Mouse (Mus musculus) heart, embryonic 14.5 days (tissue): ENCODE measurements around the gene Ksr1. TPM values are rescaled to one million over a fixed set of nuclear protein-coding genes. Genes with fewer than 3 reads are reported as not detected.
"Not testable (repeated sequence)": the region's sequence is repeated elsewhere in the genome, so short reads cannot be mapped to it uniquely, and the experiment has no call there.

Experiments
- ATAC-seq: fragments of 200-750 bp; cut with Nextera tagmentation; 2 replicates; pipeline ENCODE4 v1.8.0; 2017; ENCODE audit warnings: low read depth, moderate TSS enrichment; ENCODE audit not compliant: insufficient number of reproducible peaks, insufficient read depth, low FRiP score
- H3K27ac ChIP-seq, 2 experiments: fragments of 200-500 bp in 1 of 2; fragments of 300-500 bp in 1 of 2; sonication (generic) in 1 of 2; replicated peaks in 1 of 2; 2 replicates each; pipeline ENCODE4 v1.5.1; 2012 to 2014; ENCODE audit warnings: low read depth in 2 of 2, low read length in 2 of 2, control low read depth in 1 of 2, mild to moderate bottlenecking in 1 of 2, mixed read lengths in 1 of 2; ENCODE audit not compliant: control insufficient read depth in 1 of 2, insufficient read depth in 1 of 2
- H3K27me3 ChIP-seq: fragments of 300-500 bp; sonication (generic); 2 replicates; pipeline ENCODE4 v1.6.1; 2014; ENCODE audit warnings: mild to moderate bottlenecking, low read length, control low read depth; ENCODE audit not compliant: control insufficient read depth, insufficient read depth
- H3K36me3 ChIP-seq: fragments of 300-500 bp; sonication (generic); 2 replicates; pipeline ENCODE4 v1.6.1; 2014; ENCODE audit warnings: mild to moderate bottlenecking, control low read depth, low read length, mixed read lengths; ENCODE audit not compliant: control insufficient read depth, insufficient read depth
- H3K4me1 ChIP-seq, 2 experiments: fragments of 200-500 bp in 1 of 2; fragments of 300-500 bp in 1 of 2; sonication (generic) in 1 of 2; 2 replicates each; pipeline ENCODE4 v1.6.1; 2012 to 2014; ENCODE audit warnings: low read length in 2 of 2, control low read depth in 1 of 2, mixed read lengths in 1 of 2; ENCODE audit not compliant: control insufficient read depth in 2 of 2, insufficient read depth in 2 of 2
- H3K4me2 ChIP-seq: fragments of 300-500 bp; sonication (generic); 2 replicates; pipeline ENCODE4 v1.6.1; 2014; ENCODE audit warnings: mild to moderate bottlenecking, low read length
- H3K4me3 ChIP-seq, 2 experiments: fragments of 200-500 bp in 1 of 2; fragments of 300-500 bp in 1 of 2; sonication (generic) in 1 of 2; 2 replicates each; pipeline ENCODE4 v1.5.1; 2012 to 2014; ENCODE audit warnings: low read length in 2 of 2, mild to moderate bottlenecking in 2 of 2, control low read depth in 1 of 2, low read depth in 1 of 2, moderate library complexity in 1 of 2; ENCODE audit not compliant: control insufficient read depth in 1 of 2, insufficient read depth in 1 of 2
- H3K9ac ChIP-seq: fragments of 300-500 bp; sonication (generic); 2 replicates; pipeline ENCODE4 v1.6.1; 2014; ENCODE audit warnings: mild to moderate bottlenecking, low read length
- H3K9me3 ChIP-seq: fragments of 300-500 bp; sonication (generic); 2 replicates; pipeline ENCODE4 v1.6.1; 2016; ENCODE audit warnings: low read length, control low read depth; ENCODE audit not compliant: control insufficient read depth
- WGBS: fragments of 180-500 bp; shearing (Covaris S2); extraction: QIAGEN DNeasy Blood & Tissue Kit; methylation state at CpG from one replicate; pipeline ENCODE4 v1.1.7; 2014; 5-methylcytosine and 5-hydroxymethylcytosine counted together
- polyA plus RNA-seq: library from polyadenylated mRNA; unstranded; fragments of >200 nt; fragmentation: Nextera tagmentation; extraction: Ambion mirVana; gene quantifications from 2 replicates; pipeline ENCODE4 v1.2.1, GENCODE M21; 2014

Ksr1 gene
- polyA plus RNA-seq, 1 experiment from 2014 or later, result 5.8 TPM

GRCm38 (mm10) chr11:79012529-79012928, 133.7 kb downstream of the Ksr1 start:
- Histone ChIP-seq H3K27me3 (no peaks in the 10 kb centered on the region), H3K4me3 (no peak overlapping the region), H3K4me1 (peaks cover 3 to 6% of the 10 kb centered on the region in 2 experiments; a peak in 3 of 4 replicates), H3K36me3 (peaks cover 23% of the 10 kb centered on the region), H3K9me3 (no peaks in the 10 kb centered on the region), H3K27ac (no peak overlapping the region), H3K9ac (no peak overlapping the region), H3K4me2 (no peak overlapping the region)
- 95% methylated on average over 2 of the region's 2 CpGs for WGBS
- no peak for ATAC-seq

DNA sequence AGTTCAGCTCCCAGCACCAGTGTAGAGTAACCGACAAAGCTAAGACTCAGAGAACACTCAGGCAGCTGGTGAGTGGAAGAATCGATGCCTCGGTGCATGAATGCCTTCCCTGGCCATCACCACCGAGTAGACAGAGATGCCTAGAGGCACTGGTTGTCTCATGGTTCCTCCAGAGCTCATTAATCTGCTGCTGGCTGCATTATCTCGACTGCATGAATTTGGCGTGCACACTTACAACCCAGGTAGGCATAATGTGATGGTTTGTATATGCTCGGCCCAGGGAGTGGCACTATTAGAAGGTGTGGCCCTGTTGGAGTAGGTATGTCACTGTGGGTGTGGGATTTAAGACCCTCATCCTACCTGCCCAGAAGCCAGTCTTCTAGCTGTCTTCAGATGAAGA, 137.3 kb downstream of the Ksr1 start:
- Histone ChIP-seq H3K27me3 (no peaks in the 10 kb centered on the region), H3K9me3 (no peaks in the 10 kb centered on the region), H3K36me3 (no peaks in the 10 kb centered on the region), H3K4me3 (no peak overlapping the region), H3K4me2 (no peak overlapping the region), H3K27ac (0 out of 4 replicates have a peak overlapping the region, but pooled peaks of 1 of the 2 experiments have one; percentile 4), H3K9ac (no peak overlapping the region), H3K4me1 (peaks cover 0 to 3% of the 10 kb centered on the region in 2 experiments; a peak in 1 of 4 replicates)
- WGBS, result 80% methylated on average over 7 of the region's 7 CpGs
- ATAC-seq, result no peak

DNA sequence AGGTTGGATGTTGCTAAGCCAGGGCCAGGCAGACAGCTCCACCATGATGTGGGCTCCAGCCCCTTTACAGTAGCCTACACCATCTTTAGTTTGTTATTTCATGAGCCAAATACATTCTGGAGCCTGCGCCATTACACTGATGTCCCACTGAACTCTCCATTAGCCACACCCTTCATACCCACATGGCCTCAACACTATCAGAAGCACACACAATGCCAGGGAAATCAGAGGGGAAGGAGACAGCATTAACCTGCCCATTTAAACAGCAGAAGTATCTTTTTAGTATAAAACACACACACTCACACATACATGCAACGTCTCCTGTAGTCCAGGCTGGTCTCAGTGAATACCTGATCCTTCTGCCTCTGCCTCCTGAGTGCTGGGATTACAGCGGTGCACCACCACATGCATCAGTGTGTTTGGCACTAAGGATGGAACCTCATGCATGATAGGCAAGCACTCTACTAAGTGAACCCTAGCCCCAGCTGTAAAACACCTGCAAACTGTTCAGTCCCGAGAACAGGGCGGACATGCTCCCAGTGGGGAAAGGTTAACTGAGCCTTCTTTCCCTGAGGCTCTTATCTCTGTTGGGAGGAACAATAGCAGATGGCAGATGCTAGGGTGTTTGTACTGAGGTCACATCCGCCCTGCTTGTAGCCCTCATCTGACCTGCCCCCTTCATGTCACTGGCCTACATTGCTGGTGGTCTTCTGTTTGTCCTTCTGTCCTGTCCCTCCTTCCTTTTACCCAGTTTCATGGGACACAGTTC, 138.0 kb downstream of the Ksr1 start:
- Histone ChIP-seq H3K4me2 (no peak overlapping the region), H3K36me3 (no peaks in the 10 kb centered on the region), H3K9me3 (no peaks in the 10 kb centered on the region), H3K27ac (0 out of 4 replicates have a peak overlapping the region, but pooled peaks of 1 of the 2 experiments have one; percentile 4), H3K27me3 (no peaks in the 10 kb centered on the region), H3K4me1 (peaks cover 4 to 9% of the 10 kb centered on the region in 2 experiments; a peak in 3 of 4 replicates), H3K9ac (no peak overlapping the region), H3K4me3 (no peak overlapping the region)
- ATAC-seq, result no peak
- WGBS, result 73% methylated on average over 6 of the region's 6 CpGs

DNA sequence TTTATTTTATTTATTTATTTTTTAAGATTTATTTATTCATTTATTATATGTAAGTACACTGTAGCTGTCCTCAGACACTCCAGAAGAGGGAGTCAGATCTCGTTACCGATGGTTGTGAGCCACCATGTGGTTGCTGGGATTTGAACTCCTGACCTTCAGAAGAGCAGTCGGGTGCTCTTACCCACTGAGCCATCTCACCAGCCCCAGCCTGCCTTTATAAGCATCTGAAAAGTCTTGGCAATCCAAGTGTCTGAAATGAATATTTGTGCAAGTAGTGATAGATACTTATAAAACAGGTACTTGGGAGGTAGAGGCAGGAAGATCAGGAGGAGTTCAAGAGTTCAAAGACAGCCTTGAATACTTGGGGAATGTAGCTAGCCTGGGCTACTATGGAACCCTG, 138.9 kb downstream of the Ksr1 start:
- H3K4me2 ChIP-seq, H3K27me3 ChIP-seq, H3K27ac ChIP-seq, H3K4me1 ChIP-seq, H3K9ac ChIP-seq, H3K36me3 ChIP-seq, ATAC-seq, H3K4me3 ChIP-seq, H3K9me3 ChIP-seq: not testable (repeated sequence)
- WGBS, result 77% methylated on average over 3 of the region's 3 CpGs

- H3K4me3 ChIP-seq, result no peak overlapping the region
- H3K27ac ChIP-seq, result no peak overlapping the region
- H3K4me2 ChIP-seq, result no peak overlapping the region
- no peaks in the 10 kb centered on the region for H3K9me3 ChIP-seq
- H3K4me1 ChIP-seq, result peaks cover 5 to 10% of the 10 kb centered on the region in 2 experiments; a peak in 3 of 4 replicates
- no peaks in the 10 kb centered on the region for H3K36me3 ChIP-seq
- H3K9ac ChIP-seq, result no peak overlapping the region
- H3K27me3 ChIP-seq, result no peaks in the 10 kb centered on the region
- ATAC-seq, result no peak
- WGBS, result 64% methylated on average over 5 of the region's 5 CpGs
Measured at GRCm38 (mm10) chr11:79006417-79006816, 139.8 kb downstream of the Ksr1 start.

DNA sequence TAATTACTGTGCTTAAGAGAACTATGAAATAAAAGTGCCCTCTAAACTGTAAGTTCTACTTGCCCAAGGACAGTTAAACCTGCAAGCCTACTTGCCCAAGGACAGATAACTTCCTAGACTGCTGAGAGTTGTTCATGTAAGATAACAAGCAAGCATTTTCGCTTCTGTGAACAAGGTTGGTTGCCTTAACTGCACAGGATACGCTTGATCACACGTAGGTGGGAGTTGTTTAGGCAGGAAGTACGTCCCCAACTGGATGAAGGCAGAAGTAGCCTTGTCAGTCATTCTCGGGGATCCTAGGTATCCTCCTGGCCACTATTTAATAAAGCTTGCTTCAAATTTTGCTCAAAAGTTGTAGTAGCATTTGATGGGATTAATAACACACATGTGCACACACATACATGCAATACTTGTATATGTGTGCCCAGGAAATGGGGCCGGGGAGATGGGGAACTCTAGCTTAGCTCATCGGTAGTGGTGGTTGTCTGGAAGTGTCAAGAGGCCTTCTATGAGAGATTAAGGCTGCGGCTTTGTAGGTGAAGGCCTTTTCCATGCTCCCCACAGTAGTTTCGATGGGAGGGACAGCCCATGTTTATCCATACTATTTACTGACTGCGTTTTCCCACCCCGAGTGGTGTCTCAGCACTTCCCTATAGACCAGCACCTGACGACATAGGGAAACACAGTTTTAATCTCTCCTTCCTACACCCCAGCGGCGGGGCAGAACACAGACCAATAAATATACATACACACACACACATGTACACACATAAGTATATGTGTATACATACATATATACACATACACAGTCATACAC, 140.4 kb downstream of the Ksr1 start:
- Histone ChIP-seq H3K9ac (no peak overlapping the region), H3K4me2 (no peak overlapping the region), H3K4me3 (no peak overlapping the region), H3K4me1 (peaks cover 5 to 10% of the 10 kb centered on the region in 2 experiments; a peak in 3 of 4 replicates), H3K36me3 (no peaks in the 10 kb centered on the region), H3K27me3 (no peaks in the 10 kb centered on the region), H3K9me3 (no peaks in the 10 kb centered on the region), H3K27ac (no peak overlapping the region)
- 77% methylated on average over 14 of the region's 14 CpGs for WGBS
- ATAC-seq, result no peak

DNA sequence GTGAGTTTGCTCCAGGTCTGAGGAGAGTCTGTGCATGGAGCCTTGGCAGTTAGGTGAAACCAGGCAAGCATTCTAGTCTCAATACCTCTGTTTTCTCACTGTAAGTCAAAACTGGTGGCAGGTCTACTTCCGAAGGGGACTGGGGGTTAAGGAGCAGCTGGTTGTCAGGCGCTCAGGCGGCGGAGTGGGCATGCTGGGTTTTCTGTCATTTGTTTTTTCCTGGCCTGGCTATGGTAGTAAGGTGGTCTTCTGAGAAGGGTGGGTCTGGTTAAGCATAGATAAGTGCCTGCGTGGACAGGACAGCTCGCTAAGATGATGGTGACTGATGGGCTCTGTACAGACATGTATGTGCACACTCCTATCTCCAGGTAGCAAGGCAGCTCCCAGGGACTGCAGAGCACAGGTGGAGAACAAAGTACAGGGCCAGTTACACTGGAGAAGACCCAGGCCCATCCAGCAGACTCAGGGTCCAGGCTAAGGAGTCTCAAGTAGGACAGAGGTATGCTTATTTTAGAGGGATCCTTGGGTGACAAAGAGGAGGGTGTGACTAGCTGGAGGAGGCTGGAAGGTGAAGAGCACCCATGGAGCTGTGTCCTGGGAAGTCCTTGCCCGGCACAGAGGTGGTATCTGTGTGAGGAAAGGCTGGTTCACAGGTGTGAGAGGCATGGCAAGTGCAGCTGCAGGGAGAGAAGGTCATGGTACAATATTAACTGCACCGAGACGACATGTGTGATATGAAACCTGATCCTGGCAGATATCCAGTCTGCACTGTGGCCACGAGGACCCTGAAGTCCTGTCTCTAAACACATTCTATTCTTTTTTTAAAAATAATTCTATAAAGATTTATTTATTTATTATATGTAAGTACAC, 142.2 kb downstream of the Ksr1 start:
- Histone ChIP-seq H3K9me3 (no peaks in the 10 kb centered on the region), H3K27ac (peak overlapping the region; percentile 67 to 77), H3K27me3 (no peaks in the 10 kb centered on the region), H3K9ac (no peak overlapping the region), H3K4me2 (no peak overlapping the region), H3K4me3 (no peak overlapping the region), H3K36me3 (no peaks in the 10 kb centered on the region), H3K4me1 (peaks cover 5 to 10% of the 10 kb centered on the region in 2 experiments; a peak in 3 of 4 replicates)
- ATAC-seq, result no peak
- 77% methylated on average over 10 of the region's 10 CpGs for WGBS
